Mouse (Mus musculus) lung, postnatal 25 days (tissue): ENCODE measurements around the gene C1qc.

Experiments used
- DNase-seq: peaks from one replicate; pipeline ENCODE4 v3.0.0; 2022; ENCODE audit warnings: low spot score

Gene C1qc

GRCm38 (mm10) chr4:136892811-136893210 lies at the start of gene C1qc:
TSS of gene C1qc (minus strand) at chr4:136893065.
- DNase-seq, result no peak

GRCm38 (mm10) chr4:136937935-136938334 lies 45.1 kb upstream of the C1qc start:
- no peak for DNase-seq

GRCm38 (mm10) chr4:136937344-136937743 lies 44.5 kb upstream of the C1qc start:
- no peak for DNase-seq

GRCm38 (mm10) chr4:136934746-136935613 lies 42.1 kb upstream of the C1qc start:
- no peak for DNase-seq

- DNase-seq, result no peak
Observed at GRCm38 (mm10) chr4:136930474-136930873, 37.6 kb upstream of the C1qc start.

GRCm38 (mm10) chr4:136928928-136929327 lies 36.1 kb upstream of the C1qc start:
- peak; percentile 6 for DNase-seq

GRCm38 (mm10) chr4:136925804-136926203 lies 32.9 kb upstream of the C1qc start:
- DNase-seq, result no peak

- peak; percentile 41 for DNase-seq
Observed at GRCm38 (mm10) chr4:136924529-136924928, 31.7 kb upstream of the C1qc start.

GRCm38 (mm10) chr4:136919526-136919925 lies 26.7 kb upstream of the C1qc start:
- DNase-seq, result no peak

GRCm38 (mm10) chr4:136918834-136919233 lies 26.0 kb upstream of the C1qc start:
- DNase-seq, result no peak

GRCm38 (mm10) chr4:136917165-136917524 lies 24.3 kb upstream of the C1qc start:
- DNase-seq, result no peak

GRCm38 (mm10) chr4:136916359-136917164 lies 23.7 kb upstream of the C1qc start:
- DNase-seq, result no peak

GRCm38 (mm10) chr4:136912841-136913240 lies 20.0 kb upstream of the C1qc start:
- no peak for DNase-seq

GRCm38 (mm10) chr4:136911804-136912203 lies 18.9 kb upstream of the C1qc start:
- no peak for DNase-seq

- DNase-seq, result no peak
Observed at GRCm38 (mm10) chr4:136911211-136911646, 18.4 kb upstream of the C1qc start.

- DNase-seq, result no peak
Observed at GRCm38 (mm10) chr4:136907809-136908208, 14.9 kb upstream of the C1qc start.

- DNase-seq, result peak; percentile 18
Observed at GRCm38 (mm10) chr4:136907033-136907432, 14.2 kb upstream of the C1qc start.

GRCm38 (mm10) chr4:136904767-136905539 lies 12.1 kb upstream of the C1qc start:
- no peak for DNase-seq

- DNase-seq, result no peak
Observed at GRCm38 (mm10) chr4:136899154-136899553, 6.3 kb upstream of the C1qc start.

GRCm38 (mm10) chr4:136898637-136899036 lies 5.8 kb upstream of the C1qc start, which contains the start of gene C1qa:
TSS of gene C1qa (minus strand) at chr4:136898803.
- no peak for DNase-seq

- DNase-seq, result no peak
Observed at GRCm38 (mm10) chr4:136898084-136898598, 5.3 kb upstream of the C1qc start.

- DNase-seq, result no peak
Observed at GRCm38 (mm10) chr4:136896461-136896860, 3.6 kb upstream of the C1qc start.
